Mouse (Mus musculus): ENCODE results near the gene Fkbp11.

Gene Fkbp11

DNA sequence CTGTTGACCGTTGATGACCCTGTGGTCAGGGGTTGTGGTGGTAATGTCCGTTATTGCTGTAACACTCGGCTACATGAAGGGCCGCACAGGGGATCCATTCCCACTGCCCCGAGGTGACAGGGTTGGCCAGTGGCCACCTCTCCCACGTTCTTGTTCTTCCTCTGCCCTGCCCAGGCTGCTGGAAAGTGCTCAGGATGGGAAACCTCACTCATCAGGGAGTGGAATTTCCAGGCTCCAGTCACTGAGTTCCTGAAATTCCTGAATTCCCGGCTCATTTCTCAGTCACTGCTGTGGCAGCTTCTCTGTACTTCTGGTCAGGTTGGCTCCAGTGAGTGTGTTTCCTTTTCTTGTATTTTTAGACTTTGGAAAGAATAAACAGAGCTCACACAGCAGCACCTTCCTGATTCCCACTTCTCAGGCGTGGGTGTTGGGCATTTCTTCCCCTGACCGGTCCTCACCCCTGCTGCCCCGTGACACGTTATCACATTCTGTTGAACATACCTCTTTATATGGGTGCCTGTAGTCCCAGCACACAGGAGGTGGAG lies 35.8 kb downstream of the Fkbp11 start:
- no peak for DNase-seq

DNA sequence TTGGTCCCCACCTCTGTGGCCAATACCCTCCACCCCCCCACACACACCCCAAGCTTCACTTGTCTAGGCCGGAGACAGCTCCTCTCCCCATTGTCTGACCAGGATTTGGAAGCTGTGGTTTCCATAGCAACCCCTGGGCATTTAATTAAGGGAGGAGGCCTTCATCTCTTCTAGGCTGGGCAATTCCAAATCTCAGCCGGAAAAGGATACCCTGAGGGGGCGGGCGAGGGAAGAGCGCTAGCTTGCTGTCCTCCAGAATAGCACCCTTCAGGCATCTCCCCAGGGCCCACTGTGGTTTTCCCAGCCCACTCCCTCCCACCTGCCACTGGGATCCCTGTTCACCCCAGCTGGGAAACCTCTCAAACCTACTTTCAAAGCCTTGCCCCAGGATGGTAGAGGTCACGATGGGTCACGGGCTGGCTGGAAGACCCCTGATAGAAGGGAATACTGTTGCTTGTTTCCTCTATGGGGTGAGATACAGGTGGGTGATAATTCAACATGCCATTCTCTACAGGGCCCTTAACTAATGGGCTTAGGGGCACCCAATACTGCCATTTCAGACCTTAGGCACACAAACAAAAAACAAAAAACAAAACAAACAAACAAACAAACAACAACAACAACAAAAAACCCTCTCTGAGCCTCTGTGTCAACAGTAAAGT lies 36.4 kb downstream of the Fkbp11 start:
- no peak for DNase-seq

DNA sequence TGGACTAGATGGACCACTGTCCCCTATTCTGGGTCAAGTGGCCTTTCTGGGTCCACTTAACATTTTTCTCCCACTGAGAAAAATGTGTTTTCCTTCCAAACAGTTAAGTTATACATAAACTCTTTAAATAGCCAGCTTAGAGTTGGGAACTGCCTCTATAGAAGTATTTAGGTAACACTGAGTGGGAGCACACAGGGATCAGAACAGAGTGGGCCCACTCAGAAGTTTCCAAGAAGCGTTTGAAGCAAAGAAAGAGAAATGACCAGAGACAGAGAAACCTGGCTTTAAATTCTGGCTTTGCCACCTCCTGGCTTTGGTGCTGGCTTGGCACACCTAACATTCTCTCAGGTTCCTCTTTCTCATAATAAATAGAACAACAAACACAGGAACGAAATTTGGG lies 38.3 kb downstream of the Fkbp11 start:
- no peak for DNase-seq

DNA sequence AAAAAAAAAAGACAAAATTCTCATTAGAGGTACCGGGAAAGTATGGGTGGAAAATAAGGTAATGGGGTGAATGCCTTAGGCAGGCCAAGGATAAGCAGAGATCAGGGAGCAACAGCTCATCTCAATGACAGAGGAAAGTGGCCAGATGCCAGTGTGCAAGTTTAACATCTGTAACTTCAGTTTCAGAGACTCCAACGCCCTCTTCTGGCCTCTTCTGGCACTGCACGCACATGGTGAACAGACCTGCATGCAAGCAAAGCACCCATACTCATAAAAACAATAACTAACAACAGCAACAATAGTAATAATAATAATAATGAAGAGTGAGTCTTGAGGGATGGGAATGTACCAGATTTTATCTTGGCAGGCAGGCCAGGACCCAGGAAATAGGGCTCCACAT lies 42.1 kb downstream of the Fkbp11 start:
- DNase-seq = no peak

DNA sequence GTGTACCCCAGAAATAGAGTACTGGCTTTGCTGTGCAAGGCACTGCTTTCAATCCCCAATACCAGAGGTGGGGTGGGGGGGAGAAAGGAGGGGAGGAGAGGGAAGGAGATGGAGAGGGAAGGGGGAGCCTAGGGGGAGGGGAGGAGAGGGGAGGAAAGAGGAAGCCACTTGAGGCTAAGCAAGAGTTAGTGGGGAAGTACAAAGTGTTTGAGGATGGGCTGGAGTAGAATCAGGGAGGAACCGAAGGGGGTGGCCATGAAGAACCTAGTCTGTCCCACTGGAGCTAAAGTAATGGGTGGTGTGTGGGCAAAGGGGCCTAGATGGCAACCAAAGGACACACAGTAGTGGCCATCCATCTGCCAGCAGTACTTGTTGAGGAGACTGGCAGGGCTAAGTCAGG lies 44.3 kb downstream of the Fkbp11 start:
- DNase-seq = no peak

DNA sequence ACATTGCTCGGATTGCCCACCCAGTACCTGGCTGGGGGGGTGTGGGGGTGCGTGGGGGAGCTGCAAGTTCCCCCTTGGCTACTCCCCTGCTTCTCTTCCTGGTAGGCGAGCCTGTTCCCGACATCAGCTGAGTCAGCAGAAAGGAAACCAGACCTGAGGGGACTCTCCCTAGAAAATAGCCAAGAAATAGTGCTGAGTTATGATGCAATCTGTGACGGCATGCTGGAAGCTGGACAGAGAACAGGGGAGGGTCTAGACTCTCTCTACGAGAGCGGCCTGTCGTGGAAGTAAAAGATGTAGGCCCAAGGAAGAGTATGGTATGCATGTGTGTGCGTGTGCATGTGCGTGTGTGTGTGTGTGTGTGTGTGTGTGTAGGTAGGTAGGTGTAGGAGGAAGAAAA lies 44.8 kb downstream of the Fkbp11 start:
- DNase-seq = no peak

DNA sequence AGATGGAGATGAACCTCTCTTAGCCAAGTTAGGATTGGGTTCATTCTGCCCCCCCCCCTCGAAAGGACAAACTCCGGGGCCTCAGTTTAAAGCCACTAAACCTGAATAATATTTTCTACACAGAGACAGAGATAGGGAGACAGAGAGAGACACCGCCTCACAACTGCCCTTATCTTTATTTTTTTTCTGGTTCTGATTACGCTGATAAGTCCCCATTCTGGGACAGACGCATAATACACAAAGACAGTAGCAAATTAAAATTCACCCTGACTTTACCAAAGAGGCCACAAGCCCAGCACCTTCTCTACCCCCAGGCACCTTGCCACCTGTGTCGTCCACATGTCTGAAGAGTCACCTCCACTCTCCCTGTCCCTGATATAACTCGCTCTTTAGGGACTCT lies 46.4 kb downstream of the Fkbp11 start:
- DNase-seq = no peak

DNA sequence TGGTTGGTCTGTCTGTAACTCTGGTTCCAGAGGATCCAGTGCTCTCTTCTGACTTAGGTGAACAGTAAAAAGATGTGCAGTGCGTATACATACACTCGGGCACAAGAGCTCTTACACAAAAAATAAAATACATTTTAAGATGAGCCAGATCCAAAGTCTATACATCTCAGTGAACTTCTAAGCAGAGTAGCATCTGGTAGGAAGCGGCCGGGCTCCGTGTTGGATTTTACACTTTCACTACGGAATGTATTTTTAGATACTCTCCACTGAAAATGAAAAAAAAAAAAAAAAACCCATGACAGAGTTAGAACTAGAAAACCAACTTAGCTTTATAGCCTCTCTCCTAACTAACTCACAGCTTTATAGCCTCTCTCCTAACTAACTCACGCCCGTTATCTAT lies 47.3 kb downstream of the Fkbp11 start:
- no peak for DNase-seq

DNA sequence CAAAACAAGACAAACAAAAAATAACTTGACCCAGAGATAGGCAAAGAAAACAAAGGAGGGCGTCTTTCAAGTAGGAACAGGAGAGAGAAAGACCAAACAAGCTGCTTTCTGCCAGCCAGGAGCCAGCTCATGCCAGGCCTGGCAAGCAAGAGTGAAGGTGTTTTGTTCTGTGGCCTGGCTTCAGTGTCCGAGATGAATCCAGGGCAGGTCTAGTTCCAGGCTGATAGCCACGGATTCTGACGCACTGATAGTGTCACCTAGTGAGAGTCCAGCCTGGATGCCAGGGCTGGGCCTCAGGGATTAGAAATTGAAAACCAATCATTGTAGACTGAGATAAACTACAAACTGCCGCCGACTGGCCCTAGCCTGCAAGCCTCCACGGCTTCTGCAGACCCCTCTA lies 50.0 kb downstream of the Fkbp11 start:
- no peak for DNase-seq

DNA sequence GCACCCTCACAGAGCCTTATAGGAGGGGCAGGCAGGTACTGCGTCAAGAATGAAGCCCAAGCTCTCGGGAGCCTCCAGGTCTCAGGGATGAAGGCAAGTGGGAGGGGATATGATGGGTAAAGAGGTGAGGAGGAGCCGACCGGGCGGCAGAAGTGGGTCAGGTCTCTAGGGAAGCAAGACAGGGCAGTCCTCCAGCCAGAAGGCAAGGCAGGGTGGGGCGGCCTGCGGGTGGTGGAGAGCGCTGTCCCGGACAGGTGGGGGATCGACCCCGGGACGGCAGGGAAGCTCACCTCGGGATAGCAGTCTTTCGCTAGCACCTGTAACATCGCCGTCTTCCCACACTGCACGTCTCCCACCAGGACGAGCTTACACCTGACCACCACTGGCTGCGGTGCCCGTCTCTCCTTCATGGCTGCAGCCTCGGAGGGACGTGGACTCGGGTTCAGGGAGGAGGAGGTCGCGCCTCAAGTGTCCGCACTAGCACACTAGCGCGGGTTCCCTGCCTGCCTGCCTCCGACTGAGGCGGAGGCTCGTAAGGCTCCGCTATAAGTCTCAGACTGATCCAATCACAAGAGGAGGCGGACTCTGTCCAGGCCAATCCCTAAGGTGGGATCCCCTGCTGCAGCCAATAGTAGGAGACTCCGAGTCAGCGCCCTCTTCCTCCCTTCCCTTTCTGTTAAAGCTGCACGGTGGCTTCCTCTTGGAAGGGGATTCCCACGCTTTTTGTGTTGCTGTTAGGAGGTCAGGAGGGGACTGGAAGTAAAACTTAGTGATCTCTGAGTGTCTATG lies 50.9 kb downstream of the Fkbp11 start, which contains the start of gene Rnd1:
Gene Rnd1 (minus strand): TSS at position 522 of the 789 bp plus-strand sequence.
- peak; percentile 78 for DNase-seq

DNA sequence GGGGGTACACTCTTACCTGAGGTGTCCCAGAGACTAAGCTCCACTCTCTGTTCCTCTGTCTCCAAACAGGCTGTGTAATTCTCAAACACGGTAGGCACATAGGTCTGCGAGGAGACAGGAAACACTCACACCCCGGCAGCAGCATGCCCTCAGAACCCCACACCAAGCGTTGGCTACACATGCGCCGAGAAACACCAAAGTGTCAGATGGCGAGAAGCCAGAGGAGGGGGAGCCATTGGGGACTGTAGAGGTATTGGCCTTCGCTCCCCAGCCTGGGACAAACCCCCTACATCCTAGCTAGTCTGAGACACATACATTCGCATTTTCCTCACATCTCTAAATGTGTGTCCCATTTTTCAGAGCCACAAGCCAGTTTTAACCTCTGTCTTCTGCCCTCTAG lies 51.5 kb downstream of the Fkbp11 start:
- no peak for DNase-seq

DNA sequence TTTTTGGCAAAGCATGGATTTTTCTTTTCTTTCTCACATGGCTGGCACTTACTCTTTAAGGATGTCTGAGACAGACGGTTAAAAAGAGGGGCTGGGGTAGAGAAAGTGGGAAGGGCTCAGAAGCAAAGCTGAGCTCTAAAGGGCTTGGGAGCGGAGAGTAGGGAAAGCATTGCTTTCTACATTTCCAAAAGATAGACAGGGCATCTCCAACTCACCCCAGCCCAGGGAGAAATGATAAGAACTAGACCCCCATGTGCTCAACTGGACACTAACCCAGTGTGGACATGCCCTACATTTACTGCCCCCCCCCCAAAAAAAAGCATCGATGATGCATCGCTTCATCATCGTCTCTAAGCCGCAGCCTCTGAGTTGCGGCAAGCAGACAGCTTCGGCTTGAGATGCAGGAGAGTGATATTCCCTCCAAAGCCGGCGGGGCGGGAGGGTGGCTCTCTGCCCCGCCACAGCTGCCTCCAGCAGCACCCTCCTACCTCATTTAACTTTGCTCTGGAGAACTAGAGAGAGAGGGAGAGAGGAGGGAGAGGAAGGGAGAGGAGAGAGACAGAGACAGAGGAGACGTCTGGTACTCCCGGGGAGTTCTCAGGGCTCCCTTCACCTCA lies 52.3 kb downstream of the Fkbp11 start:
- DNase-seq = no peak

DNA sequence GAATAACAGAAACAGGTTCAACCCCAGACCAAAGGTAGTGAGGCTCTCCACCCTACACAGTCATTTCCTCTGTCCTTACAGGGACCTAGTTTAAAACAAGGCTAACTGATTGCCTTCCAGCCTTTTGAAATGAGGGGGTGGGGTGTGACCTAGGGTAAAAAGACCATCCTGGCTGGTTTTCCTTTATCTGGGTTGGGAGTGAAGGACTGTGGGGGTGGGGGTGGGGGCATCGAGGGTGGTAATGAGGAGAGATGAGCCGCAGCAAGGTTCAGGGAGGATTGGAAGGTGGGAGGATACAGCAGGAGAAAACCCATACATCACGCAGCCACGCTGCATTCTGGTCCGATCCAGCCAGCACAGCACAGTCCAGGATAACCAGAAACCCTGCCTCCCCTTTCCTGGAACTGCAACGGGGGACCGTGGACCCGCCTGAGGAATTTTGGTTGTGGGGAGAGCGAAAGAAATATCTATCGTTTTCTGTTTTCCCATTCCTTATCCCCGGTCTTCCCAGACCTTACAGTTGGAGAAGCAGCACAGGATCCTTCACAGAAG lies 52.9 kb downstream of the Fkbp11 start:
- no peak for DNase-seq
